Mouse (Mus musculus): ENCODE results near the gene Pcca. TPM values are rescaled to one million over a fixed set of nuclear protein-coding genes. Genes with fewer than 3 reads are reported as not detected.

Pcca gene
- total and polyA plus RNA-seq, 2 experiments from 2014 or later, result 13.4 to 39.1 TPM

GRCm38 (mm10) chr14:122869831-122870230, 335.7 kb downstream of the Pcca start:
- no peak overlapping the region for H3K9ac ChIP-seq (replicated peaks; ENCODE audit: low read length)
- ATAC-seq (no peak), DNase-seq (ENCODE audit: low spot score) (no peak)
- 80% methylated on average over 6 of the region's 6 CpGs for WGBS
- TF ChIP-seq CTCF (IDR thresholded peaks at IDR 0.05; ENCODE audit: low read depth), result no peak
- H3K4me3 ChIP-seq (ENCODE audit: low read length), result no peak overlapping the region
- no peaks in the 10 kb centered on the region for H3K36me3 ChIP-seq (ENCODE audit: insufficient read depth, low read length)
- no peak overlapping the region for H3K27ac ChIP-seq
- no peaks in the 10 kb centered on the region for H3K9me3 ChIP-seq (ENCODE audit: low read length)
- H3K4me2 ChIP-seq (ENCODE audit: low read depth, low read length), result no peak overlapping the region
- H3K4me1 ChIP-seq (ENCODE audit: insufficient read depth, low read length), result peaks cover 7% of the 10 kb centered on the region; the same call in 1 of the 2 replicates
- no peaks in the 10 kb centered on the region for H3K27me3 ChIP-seq (ENCODE audit: insufficient read depth, low read length)

GRCm38 (mm10) chr14:122871841-122872580, 337.9 kb downstream of the Pcca start:
- Histone ChIP-seq H3K4me1 (ENCODE audit: insufficient read depth, low read length) (peaks cover 12% of the 10 kb centered on the region), H3K36me3 (ENCODE audit: insufficient read depth, low read length) (no peaks in the 10 kb centered on the region), H3K9me3 (ENCODE audit: low read length) (no peaks in the 10 kb centered on the region), H3K4me3 (ENCODE audit: low read length) (no peak overlapping the region), H3K4me2 (ENCODE audit: low read depth, low read length) (no peak overlapping the region), H3K9ac (replicated peaks; ENCODE audit: low read length) (no peak overlapping the region), H3K27me3 (ENCODE audit: insufficient read depth, low read length) (no peaks in the 10 kb centered on the region), H3K27ac (no peak overlapping the region)
- 45% methylated on average over 4 of the region's 4 CpGs for WGBS
- ATAC-seq (peak; percentile 30; the same call in 1 of the 2 replicates), DNase-seq (ENCODE audit: low spot score) (no peak)
- TF ChIP-seq CTCF (IDR thresholded peaks at IDR 0.05; ENCODE audit: low read depth), result no peak

GRCm38 (mm10) chr14:122872612-122873011, 338.5 kb downstream of the Pcca start:
- ATAC-seq (no peak), DNase-seq (ENCODE audit: low spot score) (no peak)
- Histone ChIP-seq H3K9ac (replicated peaks; ENCODE audit: low read length) (no peak overlapping the region), H3K9me3 (ENCODE audit: low read length) (no peaks in the 10 kb centered on the region), H3K4me2 (ENCODE audit: low read depth, low read length) (no peak overlapping the region), H3K36me3 (ENCODE audit: insufficient read depth, low read length) (no peaks in the 10 kb centered on the region), H3K27me3 (ENCODE audit: insufficient read depth, low read length) (no peaks in the 10 kb centered on the region), H3K4me3 (ENCODE audit: low read length) (no peak overlapping the region), H3K4me1 (ENCODE audit: insufficient read depth, low read length) (peaks cover 12% of the 10 kb centered on the region), H3K27ac (no peak overlapping the region)
- WGBS, result 78% methylated on average over 6 of the region's 6 CpGs
- no peak for TF ChIP-seq CTCF (IDR thresholded peaks at IDR 0.05; ENCODE audit: low read depth)

- ATAC-seq (no peak), DNase-seq (ENCODE audit: low spot score) (peak; percentile 42)
- WGBS, result 47% methylated on average over 8 of the region's 8 CpGs
- 0 out of 2 replicates have a peak overlapping the region, but pooled peaks have one; percentile 2 for H3K4me2 ChIP-seq (ENCODE audit: low read depth, low read length)
- H3K27me3 ChIP-seq (ENCODE audit: insufficient read depth, low read length), result no peaks in the 10 kb centered on the region
- no peak overlapping the region for H3K4me3 ChIP-seq (ENCODE audit: low read length)
- no peak for TF ChIP-seq CTCF (IDR thresholded peaks at IDR 0.05; ENCODE audit: low read depth)
- H3K4me1 ChIP-seq (ENCODE audit: insufficient read depth, low read length), result peaks cover 12% of the 10 kb centered on the region
- peak overlapping the region; percentile 30; the same call in 1 of the 2 replicates for H3K9ac ChIP-seq (replicated peaks; ENCODE audit: low read length)
- H3K9me3 ChIP-seq (ENCODE audit: low read length), result no peaks in the 10 kb centered on the region
- no peaks in the 10 kb centered on the region for H3K36me3 ChIP-seq (ENCODE audit: insufficient read depth, low read length)
- H3K27ac ChIP-seq, result peak overlapping the region; percentile 62
Observed at GRCm38 (mm10) chr14:122875056-122875455, 340.9 kb downstream of the Pcca start.

- no peaks in the 10 kb centered on the region for H3K27me3 ChIP-seq (ENCODE audit: insufficient read depth, low read length)
- DNase-seq (ENCODE audit: low spot score) (peak; percentile 39), ATAC-seq (0 out of 2 replicates have a peak, but pooled peaks have one; percentile 25)
- 42% methylated on average over 6 of the region's 6 CpGs for WGBS
- H3K9me3 ChIP-seq (ENCODE audit: low read length), result no peaks in the 10 kb centered on the region
- peaks cover 12% of the 10 kb centered on the region for H3K4me1 ChIP-seq (ENCODE audit: insufficient read depth, low read length)
- H3K4me2 ChIP-seq (ENCODE audit: low read depth, low read length), result 0 out of 2 replicates have a peak overlapping the region, but pooled peaks have one; percentile 2
- no peak for TF ChIP-seq CTCF (IDR thresholded peaks at IDR 0.05; ENCODE audit: low read depth)
- H3K4me3 ChIP-seq (ENCODE audit: low read length), result no peak overlapping the region
- peak overlapping the region; percentile 30; the same call in 1 of the 2 replicates for H3K9ac ChIP-seq (replicated peaks; ENCODE audit: low read length)
- H3K36me3 ChIP-seq (ENCODE audit: insufficient read depth, low read length), result no peaks in the 10 kb centered on the region
- H3K27ac ChIP-seq, result peak overlapping the region; percentile 62
Observed at GRCm38 (mm10) chr14:122875636-122876035, 341.5 kb downstream of the Pcca start.

GRCm38 (mm10) chr14:122876163-122876562, 342.0 kb downstream of the Pcca start:
- Histone ChIP-seq H3K4me1 (ENCODE audit: insufficient read depth, low read length) (peaks cover 12% of the 10 kb centered on the region), H3K27me3 (ENCODE audit: insufficient read depth, low read length) (no peaks in the 10 kb centered on the region), H3K27ac (peak overlapping the region; percentile 62), H3K4me2 (ENCODE audit: low read depth, low read length) (peak overlapping the region; percentile 40; the same call in 1 of the 2 replicates), H3K36me3 (ENCODE audit: insufficient read depth, low read length) (no peaks in the 10 kb centered on the region), H3K9ac (replicated peaks; ENCODE audit: low read length) (no peak overlapping the region), H3K9me3 (ENCODE audit: low read length) (no peaks in the 10 kb centered on the region), H3K4me3 (ENCODE audit: low read length) (no peak overlapping the region)
- WGBS, result 2% methylated on average over 6 of the region's 6 CpGs
- peak; percentile 94 for DNase-seq (ENCODE audit: low spot score)
- TF ChIP-seq CTCF (IDR thresholded peaks at IDR 0.05; ENCODE audit: low read depth), result peak; percentile 99
- ATAC-seq, result peak; percentile 95

- DNase-seq (ENCODE audit: low spot score) (no peak), ATAC-seq (0 out of 2 replicates have a peak, but pooled peaks have one; percentile 31)
- H3K27ac ChIP-seq, result peak overlapping the region; percentile 54; the same call in 1 of the 2 replicates
- TF ChIP-seq CTCF (IDR thresholded peaks at IDR 0.05; ENCODE audit: low read depth), result no peak
- H3K4me3 ChIP-seq (ENCODE audit: low read length), result no peak overlapping the region
- no peaks in the 10 kb centered on the region for H3K36me3 ChIP-seq (ENCODE audit: insufficient read depth, low read length)
- H3K4me1 ChIP-seq (ENCODE audit: insufficient read depth, low read length), result peaks cover 12% of the 10 kb centered on the region
- 52% methylated on average over 7 of the region's 7 CpGs for WGBS
- H3K4me2 ChIP-seq (ENCODE audit: low read depth, low read length), result peak overlapping the region; percentile 40
- H3K9ac ChIP-seq (replicated peaks; ENCODE audit: low read length), result 0 out of 2 replicates have a peak overlapping the region, but pooled peaks have one; percentile 30
- H3K9me3 ChIP-seq (ENCODE audit: low read length), result no peaks in the 10 kb centered on the region
- H3K27me3 ChIP-seq (ENCODE audit: insufficient read depth, low read length), result no peaks in the 10 kb centered on the region
Observed at GRCm38 (mm10) chr14:122876723-122877122, 342.6 kb downstream of the Pcca start.
